Mouse (Mus musculus): ENCODE data around the gene Zbtb7a. TPM values are rescaled to one million over a fixed set of nuclear protein-coding genes. Genes with fewer than 3 reads are reported as not detected.
"Not testable (repeated sequence)": the region's sequence is repeated elsewhere in the genome, so short reads cannot be mapped to it uniquely, and the experiment has no call there.

Gene Zbtb7a
- polyA plus RNA-seq, 1 experiment from 2014 or later, result 57.6 TPM

DNA sequence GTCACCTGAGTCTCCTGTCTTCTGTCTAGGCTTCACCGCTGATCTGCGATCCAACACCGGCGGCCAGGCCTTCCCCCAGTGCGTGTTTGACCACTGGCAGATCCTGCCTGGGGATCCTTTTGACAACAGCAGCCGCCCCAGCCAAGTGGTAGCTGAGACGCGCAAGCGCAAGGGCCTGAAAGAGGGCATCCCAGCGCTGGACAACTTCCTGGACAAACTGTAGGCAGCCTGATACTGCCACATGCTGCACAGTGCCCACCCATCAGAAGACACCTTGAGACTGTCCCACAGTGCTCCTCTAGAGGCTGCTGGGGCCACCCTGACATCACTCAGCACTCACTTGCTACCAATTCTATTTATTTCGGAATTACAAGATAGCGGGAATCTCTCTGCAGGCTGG lies 46.8 kb downstream of the Zbtb7a start:
- 76% methylated on average over 12 of the region's 12 CpGs for WGBS
- H3K27me3 ChIP-seq; H3K4me2 ChIP-seq (replicated peaks); ATAC-seq (ENCODE audit: insufficient number of reproducible peaks, low FRiP score, low TSS enrichment, low read depth); H3K9ac ChIP-seq; H3K4me3 ChIP-seq (replicated peaks); H3K9me3 ChIP-seq (replicated peaks): not testable (repeated sequence)
- Histone ChIP-seq H3K27ac (replicated peaks) (peak overlapping the region; percentile 76; the same call in 1 of the 2 replicates), H3K4me1 (peaks cover 48% of the 10 kb centered on the region), H3K36me3 (peaks cover 67% of the 10 kb centered on the region)

DNA sequence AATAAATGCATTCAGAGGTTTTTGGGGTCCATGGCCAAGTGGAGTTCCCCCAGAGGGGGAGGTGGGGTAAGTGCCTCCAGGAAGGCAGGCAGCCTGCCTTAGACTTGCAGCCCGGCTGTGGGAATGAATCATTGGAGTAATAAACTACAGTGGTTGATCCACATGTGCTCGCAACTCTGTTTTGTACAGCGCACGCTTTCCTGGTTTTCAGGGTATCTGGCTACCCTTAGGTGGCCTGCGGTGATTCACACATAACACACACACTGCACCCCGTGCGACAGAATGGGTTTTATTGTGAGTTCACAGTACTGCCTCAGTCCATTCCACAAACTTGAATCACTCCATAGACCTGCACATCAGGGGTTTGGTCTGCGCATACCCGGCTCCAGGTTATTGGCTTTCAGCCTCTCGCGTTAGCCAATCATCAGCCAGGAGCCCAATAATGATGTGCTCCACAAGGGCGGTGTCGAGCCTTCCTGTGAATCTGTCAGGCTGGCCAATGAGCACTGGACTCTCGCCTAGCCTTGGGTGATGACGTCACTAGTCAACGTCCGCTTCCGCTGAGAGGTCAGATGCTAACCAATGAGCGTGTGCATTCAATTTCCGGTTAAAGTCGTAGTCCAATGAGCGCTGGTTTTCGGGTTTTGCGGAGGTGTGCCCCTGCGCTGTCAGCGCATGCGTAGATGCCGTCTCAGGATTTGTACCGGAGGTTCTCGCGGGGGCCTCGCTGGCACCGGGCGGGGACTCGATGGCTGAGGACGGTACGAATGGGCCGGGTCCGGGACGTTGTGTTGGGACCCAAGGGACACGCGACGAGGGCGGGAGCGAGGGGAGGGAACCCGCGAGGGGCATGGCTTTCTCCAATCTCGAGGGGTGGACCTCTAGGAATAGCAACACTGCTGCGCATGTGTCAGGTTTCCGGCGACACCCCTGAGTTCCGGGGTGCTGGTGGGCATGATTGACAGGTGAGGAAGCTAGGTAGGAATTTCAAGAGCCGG lies 47.6 kb downstream of the Zbtb7a start, which contains the start of gene Dapk3:
Dapk3 (plus strand) TSS at position 670 of the 998 bp plus-strand sequence.
- H3K4me1 ChIP-seq, result peaks cover 45% of the 10 kb centered on the region
- peak within 1 kb of the TSS; percentile 62 for H3K4me2 ChIP-seq (replicated peaks)
- peaks cover 73% of the 10 kb centered on the region for H3K36me3 ChIP-seq
- 5% methylated on average over 53 of the region's 53 CpGs for WGBS
- peak within 1 kb of the TSS; percentile 74 for H3K4me3 ChIP-seq (replicated peaks)
- H3K9ac ChIP-seq, result peak within 1 kb of the TSS; percentile 64
- H3K9me3 ChIP-seq (replicated peaks), result no peaks in the 10 kb centered on the region
- H3K27ac ChIP-seq (replicated peaks), result peak within 1 kb of the TSS; percentile 91
- H3K27me3 ChIP-seq, result no peaks in the 10 kb centered on the region
- peak; percentile 94 for ATAC-seq (ENCODE audit: insufficient number of reproducible peaks, low FRiP score, low TSS enrichment, low read depth)

DNA sequence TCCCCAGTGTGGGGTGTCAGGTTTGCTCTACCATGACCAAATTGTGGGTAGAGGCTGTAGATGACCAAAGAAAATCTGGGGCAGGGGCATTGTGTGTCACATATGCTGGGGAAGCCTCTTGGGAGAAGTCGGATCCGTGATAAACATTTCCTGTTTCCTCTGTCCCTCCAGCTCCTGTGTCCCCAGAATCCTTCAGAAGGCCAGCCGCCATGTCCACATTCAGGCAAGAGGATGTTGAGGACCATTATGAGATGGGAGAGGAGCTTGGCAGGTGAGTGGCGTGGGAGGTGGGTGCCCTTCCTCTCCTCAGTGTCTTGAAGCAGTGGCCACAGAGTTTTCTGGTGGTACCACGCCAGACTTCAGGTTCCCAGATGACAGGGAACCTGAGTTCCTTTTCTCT lies 48.8 kb downstream of the Zbtb7a start, which contains the start of gene 4930442H23Rik:
4930442H23Rik (minus strand) TSS at position 45 of the 400 bp plus-strand sequence.
- WGBS, result 85% methylated on average over 5 of the region's 5 CpGs
- peak within 1 kb of the TSS; percentile 62 for H3K4me2 ChIP-seq (replicated peaks)
- peak within 1 kb of the TSS; percentile 91 for H3K27ac ChIP-seq (replicated peaks)
- no peaks in the 10 kb centered on the region for H3K27me3 ChIP-seq
- ATAC-seq (ENCODE audit: insufficient number of reproducible peaks, low FRiP score, low TSS enrichment, low read depth), result no peak
- H3K36me3 ChIP-seq, result peaks cover 71% of the 10 kb centered on the region
- H3K9ac ChIP-seq, result peak within 1 kb of the TSS; percentile 64
- H3K9me3 ChIP-seq (replicated peaks), result no peaks in the 10 kb centered on the region
- H3K4me3 ChIP-seq (replicated peaks), result peak within 1 kb of the TSS; percentile 74
- H3K4me1 ChIP-seq, result peaks cover 33% of the 10 kb centered on the region

DNA sequence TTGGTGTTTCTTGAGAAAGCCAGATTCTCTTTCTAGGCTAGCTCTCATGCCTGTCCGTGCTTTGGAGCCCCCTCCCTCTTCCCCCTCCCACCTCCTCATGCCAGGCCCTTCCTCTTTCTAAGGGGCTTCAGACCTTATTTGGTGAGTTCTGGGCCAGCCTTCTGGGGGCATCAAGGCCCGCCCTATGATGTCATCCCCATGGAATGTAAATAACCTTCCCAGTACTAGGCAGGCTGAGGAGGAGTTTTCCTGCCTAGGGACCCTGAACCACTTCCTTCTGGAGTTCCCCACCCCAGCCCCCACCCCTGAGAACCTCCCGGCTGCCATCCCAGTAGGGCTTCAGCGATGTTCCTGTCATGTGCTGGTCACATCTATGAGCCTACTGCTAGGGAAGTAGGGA lies 49.7 kb downstream of the Zbtb7a start:
- Histone ChIP-seq H3K4me1 (peaks cover 29% of the 10 kb centered on the region), H3K4me2 (replicated peaks) (no peak overlapping the region), H3K4me3 (replicated peaks) (no peak overlapping the region), H3K27ac (replicated peaks) (peak overlapping the region; percentile 9; the same call in 1 of the 2 replicates), H3K9me3 (replicated peaks) (no peaks in the 10 kb centered on the region), H3K27me3 (no peaks in the 10 kb centered on the region), H3K9ac (no peak overlapping the region), H3K36me3 (peaks cover 64% of the 10 kb centered on the region)
- 32% methylated on average over 4 of the region's 4 CpGs for WGBS
- no peak for ATAC-seq (ENCODE audit: insufficient number of reproducible peaks, low FRiP score, low TSS enrichment, low read depth)

DNA sequence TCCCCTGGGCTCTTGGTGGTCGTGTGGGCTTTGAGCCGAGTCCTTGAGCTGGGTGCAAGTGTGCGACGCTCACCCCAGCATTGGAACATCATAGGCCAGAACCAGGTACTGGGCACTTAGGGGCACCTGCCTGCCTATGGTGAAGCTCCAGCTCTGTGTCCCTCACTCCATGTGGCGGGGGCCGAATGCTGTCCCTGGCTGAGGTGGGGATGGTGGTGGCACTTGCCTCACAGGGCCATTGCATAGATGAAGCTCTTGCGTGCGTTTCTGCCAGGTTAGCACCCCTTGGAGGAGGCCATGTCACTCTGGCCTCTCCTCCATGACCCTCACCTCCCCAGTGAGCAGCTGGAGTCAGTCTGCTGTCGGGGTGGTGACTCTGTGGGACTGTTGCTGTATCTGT lies 52.1 kb downstream of the Zbtb7a start:
- peaks cover 37% of the 10 kb centered on the region for H3K4me1 ChIP-seq
- H3K27ac ChIP-seq (replicated peaks), result no peak overlapping the region
- no peak overlapping the region for H3K4me3 ChIP-seq (replicated peaks)
- no peak for ATAC-seq (ENCODE audit: insufficient number of reproducible peaks, low FRiP score, low TSS enrichment, low read depth)
- H3K4me2 ChIP-seq (replicated peaks), result no peak overlapping the region
- H3K9me3 ChIP-seq (replicated peaks), result no peaks in the 10 kb centered on the region
- H3K36me3 ChIP-seq, result peaks cover 54% of the 10 kb centered on the region
- no peaks in the 10 kb centered on the region for H3K27me3 ChIP-seq
- 89% methylated on average over 9 of the region's 9 CpGs for WGBS
- no peak overlapping the region for H3K9ac ChIP-seq

DNA sequence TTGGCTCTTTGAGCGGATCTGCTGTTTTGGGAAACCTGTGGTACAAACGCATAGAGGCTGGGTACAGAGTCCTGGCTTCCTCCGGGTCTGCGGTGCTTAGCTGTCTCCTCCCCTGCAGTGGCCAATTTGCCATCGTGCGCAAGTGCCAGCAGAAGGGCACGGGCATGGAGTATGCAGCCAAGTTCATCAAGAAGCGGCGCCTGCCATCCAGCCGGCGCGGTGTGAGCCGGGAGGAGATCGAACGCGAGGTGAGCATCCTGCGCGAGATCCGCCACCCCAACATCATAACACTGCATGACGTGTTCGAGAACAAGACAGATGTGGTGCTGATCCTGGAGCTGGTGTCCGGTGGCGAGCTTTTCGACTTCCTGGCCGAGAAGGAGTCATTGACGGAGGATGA lies 54.8 kb downstream of the Zbtb7a start:
- no peak overlapping the region for H3K4me3 ChIP-seq (replicated peaks)
- peaks cover 16% of the 10 kb centered on the region for H3K27me3 ChIP-seq
- 79% methylated on average over 26 of the region's 26 CpGs for WGBS
- peaks cover 37% of the 10 kb centered on the region for H3K4me1 ChIP-seq
- no peaks in the 10 kb centered on the region for H3K9me3 ChIP-seq (replicated peaks)
- no peak overlapping the region for H3K9ac ChIP-seq
- no peak overlapping the region for H3K4me2 ChIP-seq (replicated peaks)
- H3K36me3 ChIP-seq, result peaks cover 50% of the 10 kb centered on the region
- no peak overlapping the region for H3K27ac ChIP-seq (replicated peaks)
- ATAC-seq (ENCODE audit: insufficient number of reproducible peaks, low FRiP score, low TSS enrichment, low read depth), result no peak

DNA sequence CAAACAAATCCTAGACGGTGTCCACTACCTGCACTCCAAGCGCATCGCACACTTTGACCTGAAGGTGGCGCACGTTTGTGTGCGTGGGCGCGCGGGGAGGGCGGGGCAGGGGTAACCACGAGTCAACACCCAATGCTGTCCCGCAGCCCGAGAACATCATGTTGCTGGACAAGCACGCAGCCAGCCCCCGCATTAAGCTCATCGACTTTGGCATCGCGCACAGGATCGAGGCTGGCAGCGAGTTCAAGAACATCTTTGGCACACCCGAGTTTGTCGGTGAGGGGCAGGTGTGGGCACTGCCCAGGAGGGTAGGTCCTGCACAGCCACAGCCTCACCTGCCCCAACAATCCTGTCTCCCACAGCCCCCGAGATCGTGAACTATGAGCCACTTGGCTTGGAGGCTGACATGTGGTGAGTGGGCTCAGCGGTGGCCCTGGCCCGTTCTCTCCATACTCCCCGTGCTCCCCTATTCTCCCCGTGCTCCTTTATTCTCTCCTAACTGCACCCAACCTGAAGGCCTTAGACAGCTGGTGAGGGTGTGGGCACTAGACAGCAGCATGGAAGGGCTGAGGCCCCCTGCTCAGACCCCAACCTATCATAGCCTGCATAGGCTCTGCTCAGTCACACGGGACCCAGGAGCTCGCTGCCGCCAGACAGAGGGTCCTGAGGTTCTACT lies 55.4 kb downstream of the Zbtb7a start:
- ATAC-seq (ENCODE audit: insufficient number of reproducible peaks, low FRiP score, low TSS enrichment, low read depth), result no peak
- Histone ChIP-seq H3K9me3 (replicated peaks) (no peaks in the 10 kb centered on the region), H3K4me2 (replicated peaks) (no peak overlapping the region), H3K4me1 (peaks cover 35% of the 10 kb centered on the region), H3K4me3 (replicated peaks) (no peak overlapping the region), H3K36me3 (peaks cover 45% of the 10 kb centered on the region), H3K27ac (replicated peaks) (no peak overlapping the region), H3K27me3 (peaks cover 22% of the 10 kb centered on the region), H3K9ac (no peak overlapping the region)
- WGBS, result 71% methylated on average over 31 of the region's 31 CpGs

DNA sequence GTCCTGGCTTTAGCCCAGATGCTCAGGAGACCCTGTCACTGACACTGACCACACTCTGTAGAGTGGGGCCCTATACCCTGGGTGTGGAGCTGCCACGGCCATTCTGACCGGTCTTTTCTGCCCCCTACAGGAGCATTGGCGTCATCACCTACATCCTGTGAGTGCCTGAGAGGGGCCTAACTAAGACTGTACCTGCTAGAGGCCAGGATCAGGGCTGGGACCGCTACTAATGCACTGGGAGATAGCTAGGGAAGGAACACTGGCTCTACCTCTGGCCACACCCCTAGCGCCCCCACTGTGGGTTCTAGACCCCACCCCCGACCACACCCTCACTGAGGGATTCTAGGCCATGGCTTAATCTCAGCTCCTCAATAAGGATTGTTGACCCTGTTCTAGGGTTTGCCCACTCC lies 55.9 kb downstream of the Zbtb7a start:
- no peak overlapping the region for H3K9ac ChIP-seq
- H3K4me3 ChIP-seq (replicated peaks), result no peak overlapping the region
- peaks cover 40% of the 10 kb centered on the region for H3K36me3 ChIP-seq
- H3K4me1 ChIP-seq, result peaks cover 35% of the 10 kb centered on the region
- peak overlapping the region; percentile 88; the same call in 1 of the 2 replicates for H3K27ac ChIP-seq (replicated peaks)
- no peak overlapping the region for H3K4me2 ChIP-seq (replicated peaks)
- WGBS, result 65% methylated on average over 6 of the region's 6 CpGs
- no peaks in the 10 kb centered on the region for H3K9me3 ChIP-seq (replicated peaks)
- H3K27me3 ChIP-seq, result peaks cover 27% of the 10 kb centered on the region
- no peak for ATAC-seq (ENCODE audit: insufficient number of reproducible peaks, low FRiP score, low TSS enrichment, low read depth)

DNA sequence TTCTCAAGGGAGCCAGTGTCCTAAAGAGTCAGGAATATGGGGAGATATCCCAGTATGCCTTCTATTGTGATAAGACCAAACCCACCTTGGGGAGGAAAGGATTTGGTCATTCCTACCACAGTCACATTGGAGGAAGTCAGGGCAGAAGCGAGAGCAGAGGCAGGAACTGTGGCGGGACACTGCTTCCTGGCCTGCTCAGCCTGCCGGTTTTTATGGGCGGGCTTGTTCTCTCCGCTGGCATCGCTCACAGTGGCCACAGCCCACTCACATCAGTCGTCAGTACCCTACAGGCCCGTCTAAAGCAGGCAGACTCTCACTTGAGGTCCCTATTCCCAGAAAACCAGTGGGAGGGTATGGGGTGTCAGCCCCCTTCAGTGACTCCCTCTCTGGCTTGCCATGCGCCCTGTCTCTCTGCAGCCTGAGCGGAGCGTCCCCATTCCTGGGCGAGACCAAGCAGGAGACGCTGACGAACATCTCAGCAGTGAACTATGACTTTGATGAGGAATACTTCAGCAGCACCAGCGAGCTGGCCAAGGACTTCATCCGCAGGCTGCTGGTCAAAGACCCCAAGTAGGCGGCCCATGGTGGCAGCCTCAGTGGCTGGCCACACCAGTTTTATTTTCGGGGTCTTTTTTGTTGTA lies 56.4 kb downstream of the Zbtb7a start:
- peak overlapping the region; percentile 88; the same call in 1 of the 2 replicates for H3K27ac ChIP-seq (replicated peaks)
- WGBS, result 85% methylated on average over 18 of the region's 18 CpGs

DNA sequence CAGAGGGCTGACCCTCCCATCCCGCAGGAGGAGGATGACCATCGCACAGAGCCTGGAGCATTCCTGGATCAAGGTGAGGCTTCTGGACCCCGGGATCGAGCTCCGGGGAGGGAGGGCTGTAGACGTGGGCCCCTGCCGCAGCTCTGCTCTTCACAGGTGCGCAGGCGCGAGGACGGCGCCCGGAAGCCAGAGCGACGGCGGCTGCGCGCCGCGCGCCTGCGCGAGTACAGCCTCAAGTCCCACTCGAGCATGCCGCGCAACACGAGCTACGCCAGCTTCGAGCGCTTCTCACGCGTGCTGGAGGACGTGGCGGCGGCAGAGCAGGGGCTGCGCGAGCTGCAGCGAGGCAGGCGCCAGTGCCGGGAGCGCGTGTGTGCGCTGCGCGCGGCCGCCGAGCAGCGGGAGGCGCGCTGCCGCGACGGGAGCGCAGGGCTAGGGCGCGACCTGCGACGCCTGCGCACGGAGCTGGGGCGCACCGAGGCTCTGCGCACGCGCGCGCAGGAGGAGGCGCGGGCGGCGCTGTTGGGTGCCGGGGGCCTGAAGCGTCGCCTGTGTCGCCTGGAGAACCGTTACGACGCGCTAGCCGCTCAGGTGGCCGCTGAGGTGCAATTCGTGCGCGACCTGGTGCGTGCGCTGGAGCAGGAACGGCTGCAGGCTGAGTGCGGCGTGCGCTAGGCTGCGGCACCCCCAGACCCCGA lies 57.4 kb downstream of the Zbtb7a start:
- Histone ChIP-seq H3K4me2 (replicated peaks) (peak overlapping the region; percentile 97), H3K4me1 (peaks cover 35% of the 10 kb centered on the region), H3K4me3 (replicated peaks) (peak overlapping the region; percentile 54), H3K9ac (peak overlapping the region; percentile 45), H3K9me3 (replicated peaks) (no peaks in the 10 kb centered on the region), H3K27ac (replicated peaks) (peak overlapping the region; percentile 88), H3K36me3 (peaks cover 29% of the 10 kb centered on the region), H3K27me3 (peaks cover 40% of the 10 kb centered on the region)
- peak; percentile 86 for ATAC-seq (ENCODE audit: insufficient number of reproducible peaks, low FRiP score, low TSS enrichment, low read depth)
- WGBS, result under 1% methylated on average over 92 of the region's 93 CpGs

More for the DNA sequence above, 56.4 kb downstream of the Zbtb7a start:
- Histone ChIP-seq H3K4me1 (peaks cover 35% of the 10 kb centered on the region), H3K27me3 (peaks cover 31% of the 10 kb centered on the region), H3K9me3 (replicated peaks) (no peaks in the 10 kb centered on the region), H3K4me2 (replicated peaks) (peak overlapping the region; percentile 97; the same call in 1 of the 2 replicates), H3K9ac (no peak overlapping the region), H3K36me3 (peaks cover 37% of the 10 kb centered on the region), H3K4me3 (replicated peaks) (no peak overlapping the region)
- ATAC-seq (ENCODE audit: insufficient number of reproducible peaks, low FRiP score, low TSS enrichment, low read depth), result no peak

Measured in embryonic facial prominence, embryonic 15.5 days (tissue).